Mouse (Mus musculus) spleen, postnatal 10 days (tissue): Measurements from ENCODE around the gene Gm4491.
A peak's percentile ranks its signal among the peaks of the same experiment; 100 is the strongest.

Experiments used
- DNase-seq, 2 experiments: peaks; one replicate each; pipeline ENCODE4 v3.0.0; 2021 to 2022; ENCODE audit warnings: low spot score in 2 of 2

The Gm4491 gene

DNA sequence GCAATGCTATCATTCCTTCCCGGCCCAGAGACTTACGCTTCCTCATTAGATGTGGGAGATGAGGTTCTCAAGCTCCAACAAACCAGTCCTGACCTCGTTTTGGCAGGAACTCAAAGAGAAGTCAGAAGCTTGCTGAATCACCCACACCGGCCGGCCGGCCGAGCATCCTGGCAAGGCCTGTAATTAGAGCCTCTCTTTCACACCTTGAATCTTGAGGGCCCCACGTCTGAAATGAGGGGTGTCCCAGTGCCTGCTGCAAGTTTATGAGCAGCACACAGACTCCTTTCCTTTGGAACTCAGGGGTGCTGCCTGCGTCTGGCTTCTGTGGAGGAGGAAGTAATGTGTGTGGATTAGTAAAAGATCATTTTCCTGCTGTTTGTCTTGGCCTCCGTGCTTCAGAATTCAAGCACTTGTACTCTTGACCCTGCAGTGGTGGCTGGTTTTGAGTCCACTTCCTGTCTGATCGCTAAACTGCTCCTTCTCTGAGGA, 31.5 kb downstream of the Gm4491 start:
- no peak for DNase-seq

DNA sequence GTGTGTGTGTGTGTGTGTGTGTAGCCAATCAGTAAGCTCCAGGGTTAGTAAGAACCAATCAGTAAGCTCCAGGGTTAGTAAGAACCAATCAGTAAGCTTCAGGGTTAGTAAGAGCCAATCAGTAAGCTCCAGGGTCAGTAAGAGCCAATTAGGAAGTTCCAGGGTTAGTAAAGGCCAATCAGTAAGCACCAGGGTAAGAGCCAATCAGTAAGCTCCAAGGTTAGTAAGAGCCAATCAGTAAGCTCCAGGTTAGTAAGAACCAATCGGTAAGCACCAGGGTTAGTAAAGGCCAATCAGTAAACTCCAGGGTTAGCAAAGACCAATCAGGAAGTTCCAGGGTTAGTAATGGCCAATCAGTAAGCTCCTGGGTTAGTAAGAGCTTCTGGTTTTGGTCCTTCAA, 32.8 kb downstream of the Gm4491 start:
- no peak for DNase-seq

DNA sequence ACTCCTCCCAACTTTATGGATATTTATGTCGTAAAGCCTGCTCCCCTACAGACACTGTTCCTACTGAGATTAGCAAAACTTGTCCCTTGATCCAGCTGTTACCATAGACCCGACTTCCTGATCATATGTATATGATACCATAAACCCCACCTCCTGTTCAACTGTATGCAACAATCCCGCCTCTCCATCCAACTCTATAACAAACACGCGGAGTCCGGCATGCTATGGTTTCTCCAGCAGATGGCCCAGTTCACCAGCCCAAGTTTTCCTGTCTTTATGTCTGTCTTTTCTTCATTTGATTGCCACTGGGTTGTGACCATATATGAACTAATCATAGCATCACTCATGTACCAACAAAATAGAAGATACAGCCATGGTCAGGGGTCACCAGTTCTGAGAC, 40.1 kb downstream of the Gm4491 start:
- DNase-seq: no peak

DNA sequence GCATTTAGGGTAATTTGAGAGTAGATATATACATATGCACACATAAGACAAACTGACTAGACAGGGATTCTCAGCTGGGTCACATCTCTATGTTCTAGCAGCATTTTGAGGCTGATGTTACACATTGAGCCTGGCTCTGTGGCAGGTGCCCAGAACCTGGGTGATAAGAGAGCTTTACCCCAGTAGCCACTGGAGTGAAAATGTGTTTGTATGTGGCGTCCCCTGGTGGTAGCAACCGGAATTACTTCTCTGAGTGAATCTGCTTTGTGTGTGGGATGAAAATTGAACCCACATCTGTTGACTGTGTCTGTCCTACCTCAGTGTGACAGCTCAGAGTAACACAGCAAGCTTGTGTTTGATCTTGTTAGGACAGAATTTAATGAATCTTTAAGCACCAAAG, 45.8 kb downstream of the Gm4491 start:
- DNase-seq: peak; percentile 25 to 64

DNA sequence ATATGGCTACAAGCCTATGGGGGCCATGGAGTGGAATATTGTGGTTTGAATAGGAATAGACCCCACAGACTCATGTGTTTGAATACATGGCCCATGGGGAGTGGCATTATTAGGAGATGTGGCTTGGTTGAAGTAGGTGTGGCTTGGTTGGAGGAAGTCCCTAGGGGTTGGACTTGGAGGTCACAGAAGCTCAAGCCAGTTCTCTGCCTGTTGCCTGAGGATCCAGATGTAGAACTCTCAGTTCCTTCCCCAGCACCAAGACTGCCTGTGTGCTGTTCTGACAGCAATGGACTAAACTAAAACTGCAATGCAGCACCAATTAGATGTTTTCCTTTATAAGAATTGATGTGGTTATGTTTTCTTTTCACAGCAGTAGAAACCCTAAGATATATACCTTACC, 49.6 kb downstream of the Gm4491 start:
- DNase-seq: no peak
